Mouse (Mus musculus): ENCODE measurements around the gene Marf1.
A peak's percentile ranks its signal among the peaks of the same experiment; 100 is the strongest.
"Not testable (repeated sequence)": the region's sequence is repeated elsewhere in the genome, so short reads cannot be mapped to it uniquely, and the experiment has no call there.

Gene Marf1

DNA sequence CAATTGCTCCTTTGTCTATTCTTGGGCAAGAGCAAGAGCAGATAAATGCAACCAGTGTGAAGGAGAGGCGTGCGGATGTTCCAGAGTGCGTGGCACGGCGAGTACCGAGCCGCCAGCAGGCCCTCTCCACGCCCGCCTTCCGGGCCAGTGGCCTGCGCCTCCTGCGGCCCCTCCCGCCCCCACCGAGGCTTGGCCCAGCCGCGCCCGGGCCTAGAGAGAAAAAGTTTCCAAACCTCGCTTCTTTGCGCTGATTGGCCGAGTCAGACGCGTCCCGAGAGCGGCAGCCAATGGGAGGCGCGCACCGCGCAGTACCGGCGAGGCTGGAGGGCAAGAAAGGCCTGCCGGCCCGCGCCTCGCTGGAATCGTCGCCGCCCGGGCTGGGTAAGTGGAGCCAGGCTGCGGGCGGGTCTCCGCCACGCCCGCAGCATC lies at the start of gene Marf1, which contains the start of gene Nde1:
Gene Marf1 (minus strand): TSS at position 364 of the 429 bp plus-strand sequence.
Gene Nde1 (plus strand): TSS at position 288 of the 429 bp plus-strand sequence.
- DNase-seq (ENCODE audit: low spot score) = peak; percentile 61

DNA sequence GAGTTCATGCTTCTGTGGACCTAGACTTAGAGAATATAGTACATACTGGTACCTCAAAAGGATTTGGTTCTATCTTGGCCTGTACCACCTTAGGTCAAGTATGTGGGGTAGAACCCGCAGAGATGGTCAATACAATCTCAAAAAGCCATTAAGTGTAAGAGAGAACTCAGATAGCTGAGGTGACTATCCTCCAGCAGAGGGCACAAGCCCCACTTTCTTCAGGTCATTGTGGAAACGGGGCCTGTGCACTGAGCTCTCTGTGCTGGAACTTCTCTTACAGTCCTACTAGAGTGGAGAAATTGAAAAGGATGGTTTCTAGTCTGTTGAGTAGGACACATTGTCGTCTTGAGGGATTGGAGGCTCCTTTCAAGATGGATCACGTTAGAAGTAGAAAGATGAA lies 35.6 kb upstream of the Marf1 start:
- DNase-seq (ENCODE audit: low spot score) = no peak

DNA sequence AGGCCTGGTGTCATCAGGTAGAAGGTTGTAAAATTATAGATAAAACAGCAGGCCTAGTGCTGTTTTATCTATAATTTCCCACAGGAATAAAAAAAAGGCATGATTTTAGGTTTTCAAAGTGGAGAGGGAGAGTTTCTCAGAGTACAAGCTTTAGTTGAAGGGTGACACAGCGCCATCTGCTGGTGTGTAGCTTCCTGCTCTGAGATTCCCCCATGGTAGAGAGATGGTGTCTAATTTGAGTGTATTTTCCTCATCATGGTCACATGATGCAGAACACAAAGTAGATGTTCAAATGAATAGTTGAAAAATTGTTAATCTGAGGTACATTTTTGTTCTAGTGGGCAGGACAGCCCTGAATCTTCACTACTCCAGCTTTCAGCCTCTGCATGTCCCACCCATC lies 32.3 kb upstream of the Marf1 start:
- DNase-seq (ENCODE audit: low spot score) = peak; percentile 38

DNA sequence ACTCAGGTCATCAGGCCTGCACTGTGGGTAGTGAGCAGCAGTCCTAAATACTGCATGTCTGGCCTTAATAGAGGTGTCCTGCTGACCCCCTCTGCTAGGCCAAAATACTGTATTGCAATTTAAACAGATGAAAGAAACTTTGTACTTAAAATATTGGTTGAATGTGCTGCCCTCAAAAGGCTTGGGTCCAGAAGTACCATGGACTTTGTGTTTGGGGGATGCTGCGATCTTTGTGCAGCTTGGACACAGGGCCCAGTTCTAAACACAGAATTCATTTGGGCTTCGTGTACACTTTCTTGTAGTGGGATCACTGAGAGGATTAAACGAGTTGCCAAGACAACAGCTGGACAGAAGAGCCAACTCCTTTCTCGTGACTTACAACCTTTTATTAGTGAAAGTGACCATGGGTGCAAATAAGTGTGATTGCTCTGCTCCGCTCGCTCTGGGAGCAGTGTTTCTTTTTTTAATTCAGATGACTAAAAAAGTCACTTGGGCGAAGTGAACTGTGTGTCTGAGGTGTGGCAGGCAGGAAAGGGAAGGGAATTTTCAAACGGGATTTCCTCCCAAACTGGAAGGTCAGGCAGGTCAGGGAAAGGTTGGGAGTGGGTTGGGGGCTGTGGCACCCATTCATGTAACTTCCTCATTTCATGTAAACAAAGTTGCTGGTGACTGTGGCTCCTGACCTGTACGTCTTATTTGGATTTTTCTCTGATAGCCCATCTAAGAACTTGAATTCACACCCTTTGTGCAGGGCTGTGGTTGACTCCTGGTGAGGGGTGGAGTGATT lies 31.2 kb upstream of the Marf1 start:
- DNase-seq (ENCODE audit: low spot score) = no peak

DNA sequence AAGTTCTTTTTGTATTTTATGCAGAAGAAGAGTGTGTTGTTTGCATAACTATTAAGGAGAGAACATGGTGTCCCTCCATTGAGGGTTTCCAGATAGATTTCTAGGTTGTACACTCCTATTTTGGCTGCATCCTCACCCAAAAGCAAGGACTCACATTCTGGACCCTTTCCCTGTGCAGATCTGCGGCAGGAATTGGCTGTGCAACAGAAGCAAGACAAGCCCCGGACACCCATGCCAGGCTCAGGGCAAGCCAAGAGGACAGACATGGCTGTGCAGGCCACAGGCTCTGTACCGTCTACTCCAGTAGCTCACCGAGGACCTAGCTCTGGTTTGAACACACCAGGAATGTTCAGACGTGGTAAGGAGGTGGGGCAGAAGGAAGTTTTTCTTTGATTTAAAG lies 22.4 kb upstream of the Marf1 start:
- no peak for DNase-seq (ENCODE audit: low spot score)

DNA sequence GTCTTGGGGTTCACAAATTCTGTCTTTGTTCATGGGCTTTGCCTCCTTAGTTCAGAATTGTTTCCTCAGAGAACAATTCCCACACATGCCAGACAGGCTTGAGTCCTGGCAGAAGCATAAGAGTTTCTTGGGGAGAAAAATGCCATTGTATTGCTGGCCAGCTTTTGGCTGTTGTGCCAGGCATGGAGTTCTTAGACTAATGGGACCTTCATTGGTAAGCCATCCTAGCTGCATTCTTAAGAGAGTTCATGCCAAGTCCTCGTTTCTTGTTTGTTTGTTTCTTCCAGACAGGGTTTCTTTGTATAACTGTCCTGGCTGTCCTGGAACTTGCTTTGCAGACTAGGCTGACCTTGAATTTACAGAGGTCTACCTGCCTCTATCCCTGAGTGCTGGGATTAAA lies 20.7 kb upstream of the Marf1 start:
- DNase-seq (ENCODE audit: low spot score) = peak; percentile 21

DNA sequence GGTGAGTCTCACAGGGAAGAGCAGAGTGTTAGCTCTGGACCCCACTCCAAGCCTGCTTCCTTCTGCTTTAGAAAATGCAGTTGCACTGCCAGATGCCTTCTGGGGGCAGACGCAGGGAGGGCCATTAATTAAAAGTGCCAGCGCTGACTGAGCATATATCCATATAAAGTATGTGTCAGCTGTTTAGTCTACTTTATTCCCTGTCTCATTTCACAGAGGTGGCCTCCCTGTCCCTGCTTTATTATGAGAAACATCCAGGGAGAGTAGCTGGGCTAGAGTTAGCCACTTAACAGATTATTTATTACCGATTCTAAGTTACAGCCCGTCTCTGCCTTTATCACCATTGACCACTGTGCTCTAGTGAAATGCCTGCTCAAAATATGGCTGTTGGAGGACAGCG lies 19.2 kb upstream of the Marf1 start:
- DNase-seq (ENCODE audit: low spot score) = no peak

DNA sequence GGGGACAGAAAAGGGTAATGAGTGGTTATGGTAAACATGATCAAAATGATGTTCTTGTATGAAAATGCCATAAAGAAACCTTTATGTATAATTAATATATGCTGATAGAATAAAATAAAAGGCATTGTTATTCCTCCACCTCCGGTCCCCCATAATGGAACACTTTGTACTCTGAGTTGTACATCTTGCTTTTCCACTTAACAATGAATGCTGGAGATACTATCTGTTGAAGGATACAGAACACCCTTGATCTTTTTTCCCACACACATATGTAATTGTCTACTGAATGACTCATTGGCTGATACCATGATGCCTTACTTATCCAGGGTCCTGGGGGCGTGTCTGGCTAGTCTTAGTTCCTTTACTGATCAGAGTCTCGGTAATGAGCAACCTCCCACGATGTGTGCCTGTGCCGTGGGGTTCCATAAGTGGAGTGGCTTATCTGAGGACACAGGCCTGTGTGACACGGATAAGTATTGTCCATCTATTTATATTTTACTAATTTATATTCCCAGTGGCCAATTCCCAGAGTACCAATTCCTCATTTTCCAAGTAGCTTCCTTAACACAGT lies 17.1 kb upstream of the Marf1 start:
- DNase-seq (ENCODE audit: low spot score) = no peak

DNA sequence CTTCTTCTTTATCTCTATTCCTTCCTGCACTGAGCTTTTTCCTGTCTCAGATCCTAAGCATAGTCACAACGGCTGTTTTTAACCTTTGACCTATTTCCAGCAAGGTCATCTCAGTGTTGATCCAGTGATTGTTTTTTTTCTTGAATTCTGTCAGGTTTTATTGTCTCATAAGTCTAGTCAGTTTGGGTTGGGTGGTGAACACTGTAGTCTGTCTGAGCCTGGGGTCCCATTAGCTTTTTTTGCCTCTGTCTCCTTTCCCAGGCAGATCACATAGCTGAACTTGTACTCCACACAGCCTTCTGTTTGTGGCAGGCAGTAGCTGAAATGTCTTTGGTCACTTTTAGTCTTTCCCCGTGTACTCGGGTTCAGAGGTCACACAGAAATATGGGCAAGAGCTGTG lies 14.9 kb upstream of the Marf1 start:
- no peak for DNase-seq (ENCODE audit: low spot score)

DNA sequence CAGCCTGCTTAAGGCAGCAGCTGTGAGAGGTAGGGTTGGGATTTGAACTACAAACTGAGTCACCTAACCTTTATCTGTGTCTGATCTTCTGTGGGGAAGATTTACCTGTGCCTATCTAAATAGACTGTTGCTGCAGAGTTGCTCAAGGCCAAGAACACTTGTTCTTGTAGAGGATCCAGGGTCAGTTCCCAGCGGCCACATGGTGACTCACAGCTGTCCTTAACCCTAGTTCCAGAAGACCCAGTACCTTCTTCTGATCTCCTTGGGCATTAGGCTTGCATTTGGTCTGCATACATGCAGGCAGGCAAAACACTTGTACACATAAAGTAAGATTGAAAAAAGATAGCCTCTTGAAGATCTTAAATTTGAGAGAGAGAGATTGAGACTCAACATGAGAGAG lies 6.6 kb upstream of the Marf1 start:
- DNase-seq (ENCODE audit: low spot score) = no peak

DNA sequence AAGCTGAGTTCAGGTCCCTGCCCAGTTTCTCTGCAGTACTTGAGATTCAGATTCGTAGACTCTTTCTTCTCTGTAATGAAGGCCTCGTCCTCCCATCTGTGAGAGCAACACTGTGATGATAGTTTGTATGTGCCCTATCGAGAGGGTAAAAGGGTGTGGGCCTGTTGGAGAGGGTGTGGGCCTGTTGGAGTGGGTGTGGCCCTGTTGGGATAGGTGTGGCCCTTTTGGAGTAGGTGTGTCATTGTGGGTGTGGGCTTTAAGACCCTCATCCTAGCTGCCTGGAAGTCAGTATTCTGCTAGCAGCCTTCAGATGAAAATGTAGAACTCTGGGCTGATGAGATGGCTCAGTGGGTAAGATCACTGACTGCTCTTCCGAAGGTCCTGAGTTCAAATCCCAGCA lies 3.3 kb upstream of the Marf1 start:
- no peak for DNase-seq (ENCODE audit: low spot score)

DNA sequence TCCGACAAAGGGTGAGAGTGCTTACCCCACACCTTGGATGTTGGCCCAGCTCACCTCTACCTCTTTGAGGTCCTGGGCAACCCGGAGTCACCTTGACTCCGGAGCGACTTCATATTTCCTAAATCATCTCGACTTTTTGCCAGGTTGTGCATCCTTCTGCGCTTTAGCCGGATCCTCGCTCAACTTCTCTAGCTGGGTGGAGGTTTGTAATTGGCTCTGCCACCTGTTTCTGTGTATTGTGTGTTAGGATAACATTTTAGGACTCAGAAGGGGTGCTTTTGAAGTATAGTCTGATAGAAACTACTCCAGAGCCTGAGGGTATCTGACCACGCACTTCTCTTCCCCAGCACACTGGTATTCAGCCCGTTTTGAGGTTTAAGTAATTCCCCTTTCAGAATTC lies 580 bp upstream of the Marf1 start:
- no peak for DNase-seq (ENCODE audit: low spot score)

DNA sequence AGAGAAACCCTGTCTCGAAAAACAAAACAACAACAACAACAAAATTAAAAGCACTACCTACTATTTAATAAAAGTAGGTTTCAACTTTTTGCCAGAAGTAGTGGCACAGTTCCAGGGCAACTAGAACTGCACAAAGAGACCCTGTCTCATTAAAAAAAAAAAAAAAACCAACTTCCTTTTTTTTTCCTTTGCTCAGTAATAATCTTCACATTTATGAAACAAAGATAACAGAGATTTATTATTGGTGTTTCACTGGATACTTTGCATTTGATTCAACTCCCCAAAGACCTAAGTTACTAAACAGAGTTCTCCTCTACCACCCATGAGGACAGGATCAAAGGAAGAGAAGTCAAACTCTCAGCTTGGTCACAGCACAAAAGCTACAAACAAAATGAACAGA lies 2.2 kb downstream of the Marf1 start:
- no peak for DNase-seq (ENCODE audit: low spot score)

DNA sequence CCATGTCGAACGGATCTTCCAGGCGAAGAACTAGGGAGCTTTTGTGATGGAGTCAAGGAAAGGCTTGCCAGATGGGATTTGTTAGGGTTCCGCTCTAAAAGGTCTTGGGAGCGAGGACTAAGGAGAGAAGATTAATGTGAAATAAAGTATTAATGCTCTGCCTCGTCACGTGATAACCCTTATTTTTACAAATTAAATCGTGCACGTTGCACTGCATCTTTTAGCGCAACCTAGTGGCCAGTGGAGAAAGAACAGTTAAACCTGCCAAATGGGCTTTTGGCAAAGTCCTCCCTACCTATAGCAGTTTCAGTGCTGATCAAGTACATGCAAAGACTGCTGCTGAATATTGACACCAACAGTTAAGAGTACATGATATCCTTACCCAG lies 3.4 kb downstream of the Marf1 start:
- DNase-seq (ENCODE audit: low spot score) = peak; percentile 86

DNA sequence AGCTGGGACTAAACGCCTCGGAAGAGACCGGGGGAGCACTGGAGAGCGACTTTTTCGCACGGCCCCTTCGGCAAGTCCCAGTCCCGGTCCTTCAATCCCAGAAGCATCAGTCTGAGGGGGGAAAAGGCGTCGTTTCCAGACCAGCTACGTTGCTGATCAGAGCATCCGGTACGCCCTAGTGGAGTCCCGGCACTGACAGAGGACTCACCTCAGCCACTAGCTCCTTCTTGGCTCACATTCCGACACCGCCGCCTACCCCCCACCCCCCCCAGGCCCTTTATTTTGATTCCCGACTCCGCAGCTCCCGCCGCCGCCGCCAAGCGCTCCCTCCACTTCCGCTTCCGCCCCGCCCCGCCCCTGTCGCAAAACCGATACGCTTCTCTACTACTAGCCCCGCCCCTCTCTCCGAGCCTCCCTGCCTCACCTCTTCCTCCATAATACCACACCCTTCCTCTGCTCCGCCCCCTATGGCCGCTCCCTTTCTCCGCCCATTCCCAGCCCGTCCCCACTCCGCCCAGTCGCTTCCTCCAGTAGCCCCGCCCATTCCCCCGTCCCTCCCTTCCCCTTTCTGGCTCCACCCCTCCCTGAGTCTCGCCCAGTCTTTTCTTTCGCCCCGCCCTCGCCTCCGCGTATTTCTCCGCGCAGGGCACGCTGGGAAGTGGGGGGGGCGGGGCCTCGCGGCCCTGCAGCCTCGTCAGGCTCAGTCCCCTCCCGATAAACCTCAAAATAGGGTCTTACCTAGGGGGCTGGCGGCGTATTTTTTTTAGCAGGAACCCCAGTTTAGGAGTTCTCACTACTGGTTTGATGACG lies 4.0 kb downstream of the Marf1 start:
- DNase-seq (ENCODE audit: low spot score) = peak; percentile 98

DNA sequence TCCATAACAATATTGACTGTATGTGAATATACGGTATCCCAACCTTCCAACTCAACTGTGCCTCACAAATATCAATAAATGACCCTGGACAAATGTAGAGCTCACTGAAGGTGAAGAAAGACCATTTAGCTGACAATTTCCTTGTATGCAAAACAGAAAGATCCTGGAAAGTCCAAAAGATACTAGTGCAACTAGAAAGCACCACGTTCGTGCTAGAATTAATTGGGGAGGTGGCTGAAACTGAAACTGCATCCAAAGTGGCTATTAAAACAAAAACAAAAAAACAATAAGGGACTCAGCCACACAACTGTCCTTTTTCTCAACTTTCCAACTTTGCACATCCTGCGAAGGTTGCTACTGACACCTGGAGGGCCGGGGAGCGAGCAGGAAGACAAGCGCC lies 4.6 kb downstream of the Marf1 start:
- no peak for DNase-seq (ENCODE audit: low spot score)

DNA sequence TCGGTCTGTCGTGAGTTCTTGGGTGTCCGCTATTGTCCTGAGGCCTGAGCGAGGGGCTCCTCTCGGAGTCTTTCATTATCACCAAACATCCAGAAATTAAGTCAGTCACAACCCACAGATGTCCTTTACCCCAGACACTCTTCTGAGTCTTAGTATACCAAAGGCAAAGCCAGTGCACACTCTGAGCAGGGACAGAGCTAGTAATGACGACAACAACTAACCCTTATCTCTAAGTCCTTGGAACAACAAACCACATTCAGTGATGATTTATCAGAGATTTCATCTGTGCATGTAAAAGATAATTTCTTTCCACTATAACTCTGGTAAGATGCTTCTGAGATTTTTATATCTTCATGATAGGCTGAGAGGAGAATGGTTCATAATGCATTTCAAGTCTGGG lies 6.8 kb downstream of the Marf1 start:
- DNase-seq (ENCODE audit: low spot score) = no peak

DNA sequence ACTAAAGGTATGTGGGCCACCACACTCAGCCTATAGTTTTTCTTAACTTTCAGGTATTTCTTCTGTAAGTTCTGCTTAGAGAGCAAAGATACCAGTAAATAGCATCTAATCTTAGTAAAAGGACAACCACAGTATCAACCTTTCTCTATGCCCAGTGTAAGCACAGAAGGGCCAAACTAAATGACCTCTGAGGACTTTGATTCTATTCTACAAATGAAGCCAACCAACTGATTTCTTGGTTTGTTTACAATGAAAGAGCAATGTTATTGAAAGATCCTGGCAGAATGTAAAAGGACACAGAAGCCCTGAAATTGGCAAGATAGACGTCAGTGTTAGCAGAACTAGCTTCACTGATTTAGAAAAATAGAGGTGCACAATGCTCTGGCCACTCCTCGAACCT lies 7.5 kb downstream of the Marf1 start:
- not testable (repeated sequence) for DNase-seq (ENCODE audit: low spot score)

DNA sequence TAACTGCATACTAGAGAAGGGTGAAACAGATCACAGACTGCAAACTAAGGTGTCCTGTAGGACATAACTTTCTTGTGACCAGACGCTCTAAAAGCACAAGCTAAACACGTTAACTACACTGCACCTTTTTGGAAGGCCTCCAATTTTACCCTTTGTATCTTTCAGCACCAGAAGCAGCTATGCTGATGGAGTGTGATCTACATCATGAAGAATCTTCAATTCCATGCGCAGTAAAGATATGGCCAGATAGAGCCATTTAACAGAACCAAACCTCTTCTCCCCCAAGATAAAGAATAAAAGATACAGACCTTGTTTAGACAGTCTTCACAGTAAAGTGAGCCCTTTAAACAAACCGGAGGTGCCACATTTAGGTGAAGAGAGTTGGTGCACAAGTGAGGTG lies 11.4 kb downstream of the Marf1 start:
- DNase-seq (ENCODE audit: low spot score) = no peak

DNA sequence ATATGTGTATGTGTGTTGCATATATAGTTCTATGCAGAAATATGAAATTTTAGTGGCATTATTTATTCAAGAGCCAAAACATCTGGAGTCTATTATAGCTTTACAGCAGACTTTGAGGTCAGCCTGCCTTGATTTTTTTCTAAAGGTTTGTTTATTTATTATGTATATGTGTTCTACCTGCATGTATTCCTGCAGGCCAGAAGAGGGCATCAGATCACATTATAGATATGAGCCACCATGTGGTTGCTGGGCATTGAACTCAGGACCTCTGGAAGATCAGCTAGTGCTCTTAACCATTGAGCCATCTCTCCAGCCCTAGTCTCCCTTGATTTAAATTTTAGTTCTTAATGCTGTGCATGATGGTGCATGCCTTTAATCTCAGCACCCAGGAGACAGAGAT lies 15.4 kb downstream of the Marf1 start:
- DNase-seq (ENCODE audit: low spot score) = no peak

DNA sequence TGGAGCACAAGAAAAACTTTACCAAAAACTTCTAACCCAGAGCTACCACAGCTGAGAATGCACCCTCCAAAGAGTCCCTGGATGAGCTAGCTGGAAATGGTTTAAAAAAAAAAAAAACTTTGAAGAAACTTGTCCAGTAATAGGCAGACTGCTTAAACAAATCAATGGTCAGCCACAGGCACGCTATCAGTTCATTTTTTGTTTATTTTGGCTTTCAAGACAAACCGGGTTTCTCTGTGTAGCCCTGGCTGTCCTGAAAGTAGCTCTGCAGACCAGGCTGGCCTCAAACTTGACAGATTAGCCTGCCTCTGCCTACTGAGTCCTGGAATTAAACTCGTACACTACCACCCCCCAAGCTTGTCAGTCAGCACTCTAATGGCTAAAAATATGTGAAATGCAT lies 19.9 kb downstream of the Marf1 start:
- no peak for DNase-seq (ENCODE audit: low spot score)

DNA sequence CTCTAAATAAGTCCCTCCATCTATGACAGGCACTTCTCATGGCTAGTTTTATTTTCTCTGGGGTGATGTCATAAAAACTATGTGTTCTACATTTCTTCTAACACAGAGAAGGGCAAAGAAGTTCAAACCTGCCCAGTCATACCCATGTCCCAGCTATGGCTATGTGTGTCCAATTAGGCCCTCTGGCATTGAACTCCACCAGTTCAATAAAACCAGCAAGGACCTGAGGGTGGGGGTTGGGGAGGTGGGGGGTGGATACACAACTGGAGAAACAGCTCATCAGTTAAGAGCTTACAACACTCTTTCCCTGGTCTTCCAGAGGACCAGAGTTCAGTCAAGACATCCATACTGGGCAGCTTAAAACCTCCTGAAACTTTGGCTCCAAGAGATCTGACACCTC lies 24.0 kb downstream of the Marf1 start:
- no peak for DNase-seq (ENCODE audit: low spot score)

DNA sequence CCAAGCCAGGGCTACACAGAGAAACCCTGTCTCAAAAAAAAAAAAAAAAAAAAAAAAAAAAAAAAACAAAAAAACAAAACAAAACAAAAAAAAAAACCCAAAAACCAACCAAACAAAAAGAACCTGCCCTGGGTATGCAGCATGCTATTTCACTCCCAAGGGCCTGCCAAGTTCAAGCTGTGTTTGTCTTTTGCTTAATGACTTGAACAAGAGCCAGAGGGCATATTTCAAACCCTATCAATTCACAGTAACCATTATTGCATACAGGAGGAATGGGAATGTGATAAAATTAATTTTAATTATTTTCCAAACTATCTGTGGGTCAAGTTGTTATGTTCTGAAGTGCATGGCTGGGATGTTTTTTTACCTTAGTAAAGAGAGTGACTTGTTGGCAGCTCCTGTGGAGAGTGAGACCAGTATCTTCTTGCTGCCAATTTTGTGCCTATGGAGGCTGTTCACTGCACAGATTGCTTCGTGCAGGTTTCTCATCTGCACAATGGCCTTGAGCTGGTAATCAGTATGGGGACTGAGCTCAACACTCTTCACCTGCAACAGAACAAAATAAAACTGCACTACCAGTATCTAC lies 25.1 kb downstream of the Marf1 start:
- no peak for DNase-seq (ENCODE audit: low spot score)

Data from left cerebral cortex, adult 11 months (tissue).